Mouse (Mus musculus) right cerebral cortex, postnatal 36 days (tissue): ENCODE results near the gene Gch1.

Experiments
- DNase-seq, 2 experiments: peaks; one replicate each; pipeline ENCODE4 v3.0.0; 2022; ENCODE audit warnings: low spot score in 2 of 2, mixed read lengths in 1 of 2

Gch1 gene

GRCm38 (mm10) chr14:47206601-47207000, 17.4 kb upstream of the Gch1 start:
- DNase-seq, result no peak

GRCm38 (mm10) chr14:47205270-47205972, 16.2 kb upstream of the Gch1 start:
- no peak for DNase-seq

- no peak for DNase-seq
Observed at GRCm38 (mm10) chr14:47197340-47197739, 8.1 kb upstream of the Gch1 start.

- DNase-seq, result no peak
Observed at GRCm38 (mm10) chr14:47196711-47197110, 7.5 kb upstream of the Gch1 start.

GRCm38 (mm10) chr14:47194096-47194495, 4.9 kb upstream of the Gch1 start:
- no peak for DNase-seq

GRCm38 (mm10) chr14:47193506-47193905, 4.3 kb upstream of the Gch1 start:
- DNase-seq, result no peak

- no peak for DNase-seq
Observed at GRCm38 (mm10) chr14:47191861-47192260, 2.6 kb upstream of the Gch1 start.

- no peak for DNase-seq
Observed at GRCm38 (mm10) chr14:47190626-47191025, 1.4 kb upstream of the Gch1 start.

- no peak for DNase-seq
Observed at GRCm38 (mm10) chr14:47189635-47189955, 382 bp upstream of the Gch1 start.

GRCm38 (mm10) chr14:47188475-47188847, 752 bp downstream of the Gch1 start:
- no peak for DNase-seq

GRCm38 (mm10) chr14:47187666-47188360, 1.4 kb downstream of the Gch1 start:
- DNase-seq, result no peak

- DNase-seq, result no peak
Observed at GRCm38 (mm10) chr14:47187261-47187660, 2.0 kb downstream of the Gch1 start.

GRCm38 (mm10) chr14:47186561-47186960, 2.7 kb downstream of the Gch1 start:
- DNase-seq, result no peak

- peak in 1 of 2 experiments; percentile 21 for DNase-seq
Observed at GRCm38 (mm10) chr14:47181497-47182290, 7.5 kb downstream of the Gch1 start.

- no peak for DNase-seq
Observed at GRCm38 (mm10) chr14:47178851-47179250, 10.4 kb downstream of the Gch1 start.

GRCm38 (mm10) chr14:47177846-47178414, 11.3 kb downstream of the Gch1 start:
- peak; percentile 12 to 29 for DNase-seq

- DNase-seq, result no peak
Observed at GRCm38 (mm10) chr14:47176226-47176625, 13.0 kb downstream of the Gch1 start.

GRCm38 (mm10) chr14:47175136-47175535, 14.1 kb downstream of the Gch1 start:
- DNase-seq, result no peak

GRCm38 (mm10) chr14:47172073-47172472, 17.1 kb downstream of the Gch1 start:
- DNase-seq, result no peak

- no peak for DNase-seq
Observed at GRCm38 (mm10) chr14:47170499-47171109, 18.6 kb downstream of the Gch1 start.

GRCm38 (mm10) chr14:47169677-47170410, 19.4 kb downstream of the Gch1 start:
- no peak for DNase-seq
